Mouse (Mus musculus) gastrocnemius, adult 8-10 months (tissue): ENCODE results near the gene Tanc1. TPM values are rescaled to one million over a fixed set of nuclear protein-coding genes. Genes with fewer than 3 reads are reported as not detected.

Experiments used
- DNase-seq, 2 experiments: peaks; one replicate each; pipeline ENCODE4 v3.0.0; 2022; ENCODE audit warnings: low spot score in 2 of 2
- total RNA-seq, 4 experiments: library from RNA; stranded (reverse); gene quantifications; 2 replicates each; pipeline ENCODE4 v1.2.4; 2022

Tanc1 gene
- total RNA-seq, 4 experiments from 2014 or later, result 4.4 to 10.5 (median 6.5) TPM

GRCm38 (mm10) chr2:59878221-59878620, 266.4 kb downstream of the Tanc1 start:
- no peak for DNase-seq

GRCm38 (mm10) chr2:59881404-59881803, 269.6 kb downstream of the Tanc1 start:
- DNase-seq, result no peak

DNA sequence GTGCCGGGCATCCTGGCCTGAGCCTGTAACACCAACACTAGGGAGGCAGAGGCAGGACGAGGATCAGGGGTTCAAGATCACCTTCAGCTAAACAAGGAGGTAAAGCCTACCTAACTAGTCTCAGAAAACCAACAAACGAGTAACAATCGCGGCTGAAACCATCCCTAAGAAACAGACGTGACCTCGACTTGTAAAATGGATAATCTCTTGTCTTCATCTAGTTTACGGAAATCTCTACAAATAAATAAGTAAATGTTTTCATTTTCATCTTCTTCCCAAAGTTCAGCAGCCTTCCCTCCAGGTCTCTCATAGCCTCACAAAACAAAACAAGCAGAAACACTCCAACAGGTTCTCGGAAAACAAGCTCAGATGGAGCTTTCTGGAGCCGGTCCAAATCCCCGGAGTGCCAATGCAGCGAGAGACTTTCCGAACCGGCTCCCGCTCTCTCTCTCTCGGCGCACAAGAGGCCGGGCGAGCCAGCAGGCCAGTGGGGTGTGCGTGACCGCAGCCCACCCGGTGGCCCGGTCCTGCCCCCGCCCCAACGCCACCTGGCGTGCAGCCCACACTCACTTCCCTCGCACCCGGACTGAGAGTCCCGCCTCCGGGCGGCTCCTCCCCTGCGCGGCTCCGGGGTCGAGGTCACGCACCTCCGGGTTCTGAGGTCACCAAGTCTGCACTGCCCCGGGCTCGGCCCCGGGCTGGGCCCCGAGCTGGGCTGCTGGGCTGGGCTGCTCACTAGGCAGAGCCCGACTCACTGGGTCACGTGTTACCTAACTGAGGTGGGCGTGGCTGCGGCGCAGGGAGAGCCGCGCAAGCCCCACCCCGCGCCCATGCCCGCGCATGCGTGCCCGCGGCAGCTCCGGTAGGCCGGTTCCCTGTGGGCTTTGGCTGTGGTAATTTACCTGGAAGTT, 270.2 kb downstream of the Tanc1 start, which contains the start of gene Wdsub1:
Gene Wdsub1 (minus strand): TSS at position 761 of the 911 bp plus-strand sequence.
- DNase-seq, result peak; percentile 89 to 93

DNA sequence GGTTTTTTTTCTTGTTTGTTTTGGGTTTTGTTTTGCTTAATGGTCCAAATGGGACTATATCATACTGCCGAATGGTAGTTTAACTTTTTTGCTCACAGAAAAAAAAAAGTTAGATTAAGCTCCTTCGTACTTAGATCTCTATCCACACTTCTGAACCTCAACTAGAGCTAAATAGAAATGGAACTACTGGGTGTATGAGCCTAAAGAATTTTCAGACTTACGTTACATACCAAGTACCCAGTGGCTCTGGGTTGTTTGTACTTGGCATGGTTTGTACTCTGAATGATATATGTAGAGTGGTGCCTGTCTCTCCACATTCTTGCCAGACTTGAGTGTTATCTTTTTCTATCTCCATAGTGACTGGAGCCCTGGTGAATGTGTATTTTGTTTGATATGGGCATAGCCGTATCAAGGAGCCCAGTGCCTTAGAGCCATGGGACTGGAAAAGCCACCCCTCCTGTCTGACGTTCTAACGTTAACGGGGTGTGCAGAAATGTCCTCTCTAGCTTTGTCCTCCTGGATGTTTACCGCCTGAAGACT, 271.0 kb downstream of the Tanc1 start:
- DNase-seq, result no peak

DNA sequence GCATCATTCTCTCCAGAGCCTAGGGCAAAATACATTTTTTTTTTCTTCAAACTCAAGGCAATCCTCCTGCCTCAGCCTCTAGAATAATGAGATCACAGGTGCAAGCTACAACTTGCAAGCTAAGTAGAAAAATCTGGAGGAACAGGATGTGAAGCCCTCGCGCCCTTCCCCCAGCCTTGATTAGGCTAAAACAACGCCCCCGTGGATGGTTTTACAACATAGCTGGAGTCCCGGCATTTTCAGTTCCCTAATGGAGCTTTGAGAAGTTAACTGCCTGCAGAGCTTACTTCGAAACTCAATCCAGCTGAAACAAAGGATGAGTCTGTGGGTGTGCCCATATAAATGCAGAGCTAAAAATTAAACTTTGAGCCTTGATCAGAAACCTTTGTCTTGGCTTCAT, 277.9 kb downstream of the Tanc1 start:
- DNase-seq, result no peak

Other genes with a start within 250 kb of the Tanc1 start
- not detected for gene Dapl1, start 127.4 kb upstream of the Tanc1 start, total RNA-seq